Mouse (Mus musculus) kidney, postnatal 0 days (tissue): Measurements from ENCODE around the gene Gm28374. TPM values are rescaled to one million over a fixed set of nuclear protein-coding genes. Genes with fewer than 3 reads are reported as not detected.

ENCODE experiments used
- ATAC-seq: fragments of 200-750 bp; cut with Nextera tagmentation; replicated peaks from 2 replicates; pipeline ENCODE4 v1.8.0; 2017; ENCODE audit warnings: low read depth, moderate number of reproducible peaks, moderate TSS enrichment, moderate library complexity; ENCODE audit not compliant: low FRiP score
- DNase-seq: peaks from one replicate; pipeline ENCODE4 v3.0.0-alpha.2; 2016; ENCODE audit warnings: low spot score
- H3K27ac ChIP-seq: fragments of 300-500 bp; sonication (generic); 2 replicates; pipeline ENCODE4 v1.5.1; 2014; ENCODE audit warnings: mild to moderate bottlenecking
- H3K27me3 ChIP-seq: fragments of 300-500 bp; sonication (generic); 2 replicates; pipeline ENCODE4 v1.6.1; 2014; ENCODE audit warnings: low read length, mixed read lengths; ENCODE audit not compliant: insufficient read depth
- H3K36me3 ChIP-seq: fragments of 300-500 bp; sonication (generic); 2 replicates; pipeline ENCODE4 v1.6.1; 2014; ENCODE audit warnings: low read length, mixed read lengths; ENCODE audit not compliant: insufficient read depth
- H3K4me1 ChIP-seq: fragments of 300-500 bp; sonication (generic); replicated peaks from 2 replicates; pipeline ENCODE4 v1.6.1; 2014; ENCODE audit warnings: antibody characterized with exemption, low read length, mixed read lengths; ENCODE audit not compliant: insufficient read depth
- H3K4me2 ChIP-seq: fragments of 300-500 bp; sonication (generic); 2 replicates; pipeline ENCODE4 v1.6.1; 2014; ENCODE audit warnings: mild to moderate bottlenecking, low read length, moderate library complexity, mixed read lengths
- H3K4me3 ChIP-seq: fragments of 300-500 bp; sonication (generic); replicated peaks from 2 replicates; pipeline ENCODE4 v1.5.1; 2014; ENCODE audit warnings: low read depth, low read length
- H3K9ac ChIP-seq: fragments of 300-500 bp; sonication (generic); 2 replicates; pipeline ENCODE4 v1.6.1; 2014; ENCODE audit warnings: low read depth, low read length
- H3K9me3 ChIP-seq: fragments of 300-500 bp; sonication (generic); replicated peaks from 2 replicates; pipeline ENCODE4 v1.6.1; 2016; ENCODE audit warnings: low read length, inconsistent platforms, mixed read lengths
- CTCF ChIP-seq: IDR thresholded peaks from 2 replicates; pipeline ENCODE4 v1.5.1; 2016; ENCODE audit warnings: antibody characterized with exemption, low read depth, mild to moderate bottlenecking, moderate library complexity
- WGBS: fragments of 180-500 bp; shearing (Covaris S2); extraction: QIAGEN DNeasy Blood & Tissue Kit; methylation state at CpG from one replicate; pipeline ENCODE4 v1.1.7; 2014; 5-methylcytosine and 5-hydroxymethylcytosine counted together
- polyA plus RNA-seq: library from polyadenylated mRNA; unstranded; fragments of >200 nt; fragmentation: Nextera tagmentation; extraction: Ambion mirVana; gene quantifications from 2 replicates; pipeline ENCODE4 v1.2.1, GENCODE M21; 2015

Gm28374 gene
- polyA plus RNA-seq, 1 experiment from 2014 or later, result 0.70 TPM

DNA sequence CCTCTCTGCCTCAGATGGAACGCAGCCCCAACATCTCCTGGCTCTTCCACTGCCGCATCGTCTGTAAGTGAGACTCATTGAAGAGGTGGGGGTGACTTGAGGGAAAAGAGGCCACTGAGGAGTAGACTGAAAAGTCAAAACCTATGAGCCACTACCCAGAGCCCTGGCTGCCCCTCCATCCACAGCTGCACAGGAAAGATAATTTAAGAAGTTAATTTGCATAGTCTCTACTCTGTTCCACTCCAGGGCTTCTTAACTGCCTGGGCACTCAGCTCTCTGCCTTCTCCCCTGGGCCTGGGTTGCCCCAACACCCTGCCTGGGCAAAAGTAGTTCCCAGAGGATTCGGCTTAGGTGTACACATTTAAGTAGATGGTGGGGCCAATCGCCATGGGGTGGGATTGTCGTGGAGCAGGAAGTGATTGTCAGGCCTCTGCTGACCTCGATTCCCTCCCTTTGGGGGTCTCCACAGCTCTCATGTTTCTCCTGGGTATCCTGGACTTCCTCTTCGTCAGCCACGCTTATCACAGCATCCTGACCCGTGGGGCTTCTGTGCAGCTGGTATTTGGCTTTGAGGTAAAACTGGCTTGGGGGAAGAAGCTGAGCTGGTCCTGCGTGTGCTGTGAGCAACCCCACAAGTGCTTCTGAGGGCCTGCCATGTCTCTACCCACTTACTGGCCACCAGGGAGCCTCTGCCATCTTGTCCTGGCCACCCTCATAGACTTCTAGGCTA, 33.2 kb downstream of the Gm28374 start:
- H3K4me1 ChIP-seq, result peaks cover 13% of the 10 kb centered on the region
- TF ChIP-seq CTCF, result no peak
- no peak overlapping the region for H3K9ac ChIP-seq
- ATAC-seq, result no peak
- peaks cover 55% of the 10 kb centered on the region for H3K36me3 ChIP-seq
- no peak for DNase-seq
- H3K9me3 ChIP-seq, result no peaks in the 10 kb centered on the region
- WGBS, result 87% methylated on average over 11 of the region's 11 CpGs
- H3K4me2 ChIP-seq, result no peak overlapping the region
- H3K27me3 ChIP-seq, result no peaks in the 10 kb centered on the region
- H3K4me3 ChIP-seq, result no peak overlapping the region
- H3K27ac ChIP-seq, result no peak overlapping the region

DNA sequence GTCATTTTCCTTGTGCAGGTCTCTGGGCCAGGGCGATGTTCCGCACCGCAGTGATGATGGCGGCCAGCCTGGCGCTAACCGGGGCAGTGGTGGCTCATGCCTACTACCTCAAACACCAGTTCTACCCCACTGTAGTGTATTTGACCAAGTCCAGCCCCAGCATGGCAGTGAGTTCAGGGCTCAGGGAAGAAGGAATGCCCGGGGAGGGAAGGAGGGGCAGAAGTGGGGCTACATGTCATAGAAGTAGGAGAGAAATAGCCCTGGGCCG, 34.2 kb downstream of the Gm28374 start:
- peak overlapping the region; percentile 98; the same call in 1 of the 2 replicates for H3K27ac ChIP-seq
- DNase-seq (no peak), ATAC-seq (no peak)
- peak overlapping the region; percentile 81 for H3K4me3 ChIP-seq
- no peak for TF ChIP-seq CTCF
- H3K4me1 ChIP-seq, result peaks cover 13% of the 10 kb centered on the region
- H3K27me3 ChIP-seq, result no peaks in the 10 kb centered on the region
- 83% methylated on average over 8 of the region's 8 CpGs for WGBS
- peak overlapping the region; percentile 83 for H3K4me2 ChIP-seq
- H3K9me3 ChIP-seq, result no peaks in the 10 kb centered on the region
- peaks cover 46% of the 10 kb centered on the region for H3K36me3 ChIP-seq
- H3K9ac ChIP-seq, result peak overlapping the region; percentile 86

DNA sequence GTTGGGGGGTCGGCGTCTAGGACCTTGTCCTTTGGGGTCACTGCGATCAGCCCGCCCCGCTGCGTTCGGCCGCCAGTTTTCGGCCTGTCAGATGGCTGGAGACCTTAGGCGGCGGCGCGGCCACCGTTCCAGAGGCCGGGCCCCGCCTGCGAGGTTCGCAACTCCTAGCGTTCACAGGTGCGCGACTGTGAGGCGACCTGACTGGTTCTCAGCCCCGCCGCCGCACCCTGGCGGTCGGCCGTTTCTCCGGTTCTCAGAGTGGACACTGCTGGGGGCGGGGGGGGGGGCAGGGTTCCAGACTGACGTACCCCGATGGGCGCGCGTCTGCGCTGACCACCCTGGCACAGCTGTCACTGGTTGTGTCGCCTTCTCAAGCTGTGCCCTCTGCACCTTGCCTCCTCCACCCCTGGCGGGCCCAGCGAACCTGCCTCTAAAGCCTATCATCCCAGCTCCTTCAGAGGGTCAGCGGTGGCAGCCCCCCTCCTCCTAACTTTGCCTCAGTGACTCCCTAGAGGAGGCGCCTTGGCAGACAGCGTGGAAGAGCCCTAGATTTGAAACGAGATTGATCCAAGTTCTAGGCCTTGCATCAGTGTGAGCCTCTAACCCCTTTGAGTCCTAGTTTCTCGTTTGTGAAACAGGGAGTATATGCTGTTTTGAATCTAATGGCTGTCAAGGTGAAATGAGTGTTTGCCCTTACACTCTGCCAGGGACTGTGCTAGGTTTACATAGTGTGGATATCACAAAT, 34.7 kb downstream of the Gm28374 start:
- H3K4me1 ChIP-seq, result peaks cover 13% of the 10 kb centered on the region
- peaks cover 41% of the 10 kb centered on the region for H3K36me3 ChIP-seq
- no peaks in the 10 kb centered on the region for H3K9me3 ChIP-seq
- H3K27me3 ChIP-seq, result no peaks in the 10 kb centered on the region
- under 1% methylated on average over 43 of the region's 44 CpGs for WGBS
- H3K27ac ChIP-seq, result peak overlapping the region; percentile 98
- DNase-seq (peak; percentile 32), ATAC-seq (peak; percentile 40)
- peak overlapping the region; percentile 83 for H3K4me2 ChIP-seq
- H3K9ac ChIP-seq, result peak overlapping the region; percentile 86
- 0 out of 2 replicates have a peak, but pooled peaks have one; percentile 12 for TF ChIP-seq CTCF
- peak overlapping the region; percentile 81 for H3K4me3 ChIP-seq

DNA sequence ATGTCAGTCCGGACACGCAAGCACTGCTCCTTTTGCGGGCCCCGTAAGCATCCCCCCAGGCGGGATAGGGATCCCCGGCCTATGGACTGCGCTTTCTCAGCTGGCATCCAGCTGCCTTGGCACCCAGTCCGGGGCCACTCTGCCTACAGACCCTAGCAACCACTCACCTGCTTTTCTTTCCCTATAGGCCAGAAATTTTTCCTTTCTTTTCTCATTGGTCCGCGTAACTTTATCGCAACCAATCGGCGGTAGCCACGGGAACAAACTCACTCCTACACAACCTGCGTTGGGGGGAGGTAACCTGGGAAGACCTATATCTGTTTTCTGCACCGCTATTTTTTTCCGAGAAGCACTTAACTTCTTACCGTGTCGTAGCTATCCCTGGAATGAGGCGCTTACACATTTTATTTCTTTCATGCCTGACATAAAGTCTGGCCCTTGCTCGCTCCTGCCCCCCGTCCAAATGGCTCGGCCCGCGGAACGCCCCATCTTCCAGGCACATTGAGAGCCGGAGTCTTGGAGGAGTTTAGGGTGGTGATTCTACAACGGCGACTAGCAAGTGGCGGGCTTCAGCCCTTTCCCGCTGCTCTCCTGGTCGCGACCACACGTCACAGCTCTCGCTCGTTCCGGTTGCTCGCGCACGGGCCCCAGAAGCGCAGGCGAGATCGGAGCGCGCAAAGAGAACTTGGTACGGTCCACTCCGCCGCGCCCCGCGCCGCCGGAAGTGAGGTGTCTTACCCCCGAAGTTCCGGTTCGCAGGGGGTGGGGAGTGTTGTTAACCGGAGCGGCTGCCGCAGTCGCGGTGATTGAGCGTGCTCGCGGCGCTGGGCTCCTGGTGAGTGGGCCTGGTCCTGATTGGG, 35.5 kb downstream of the Gm28374 start, which contains the start of gene Syvn1:
Gene Syvn1, plus strand, starts transcription at position 283 of the 860 bp plus-strand sequence.
- TF ChIP-seq CTCF, result 0 out of 2 replicates have a peak, but pooled peaks have one; percentile 10
- Histone ChIP-seq H3K4me2 (peak within 1 kb of the TSS; percentile 83), H3K4me1 (peaks cover 17% of the 10 kb centered on the region), H3K36me3 (peaks cover 34% of the 10 kb centered on the region), H3K27me3 (no peaks in the 10 kb centered on the region), H3K9me3 (no peaks in the 10 kb centered on the region), H3K27ac (peak within 1 kb of the TSS; percentile 98), H3K4me3 (peak within 1 kb of the TSS; percentile 81), H3K9ac (peak within 1 kb of the TSS; percentile 86)
- under 1% methylated on average over 65 of the region's 65 CpGs for WGBS
- peak; percentile 82 for ATAC-seq
- peak; percentile 98 for DNase-seq

DNA sequence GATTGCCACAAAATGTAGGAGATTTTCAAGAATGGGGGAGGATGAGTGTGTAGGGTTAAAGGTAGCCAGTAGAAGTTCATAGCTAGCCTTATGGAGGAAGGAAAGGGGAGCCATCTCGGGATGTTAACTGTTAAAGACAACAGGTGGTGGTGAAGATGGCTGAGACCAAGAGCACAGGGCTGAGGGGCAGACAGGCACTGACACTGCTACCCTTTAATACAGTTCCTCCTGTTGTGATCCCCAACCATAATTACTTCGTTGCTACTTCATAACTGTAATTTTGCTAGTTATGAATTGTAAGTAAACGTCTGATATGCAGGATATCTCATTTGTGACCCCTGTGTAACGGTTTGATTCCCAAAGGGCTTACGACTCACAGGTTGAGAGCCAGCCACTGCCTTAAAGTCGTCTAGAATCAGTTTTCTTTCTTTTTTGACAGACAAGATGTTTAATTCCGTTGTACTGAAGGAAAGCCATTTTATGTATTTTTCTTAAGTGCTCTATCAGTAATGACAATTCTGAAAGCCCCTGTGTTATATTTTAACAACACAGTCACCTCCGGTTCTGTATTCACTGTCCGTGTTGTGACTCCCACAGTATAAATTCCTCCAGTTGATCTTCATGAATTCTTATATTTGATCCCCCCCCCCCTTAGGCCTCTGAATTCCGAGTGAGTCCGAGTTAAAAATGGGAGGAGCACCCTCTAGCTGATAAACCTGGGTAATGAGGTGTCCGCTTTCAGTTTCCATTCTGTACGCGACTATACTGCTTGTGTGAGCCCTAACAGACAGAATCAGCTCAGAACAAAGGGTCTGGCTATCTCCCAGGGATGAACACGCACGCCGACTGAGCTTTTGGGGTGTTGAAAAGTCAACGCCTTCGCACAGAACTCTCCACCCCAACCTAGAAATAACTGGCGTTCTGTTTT, 36.4 kb downstream of the Gm28374 start:
- ATAC-seq (peak; percentile 1; the same call in 1 of the 2 replicates), DNase-seq (peak; percentile 61)
- H3K4me1 ChIP-seq, result peaks cover 18% of the 10 kb centered on the region
- H3K9ac ChIP-seq, result peak overlapping the region; percentile 86
- H3K4me3 ChIP-seq, result peak overlapping the region; percentile 81
- H3K27me3 ChIP-seq, result no peaks in the 10 kb centered on the region
- 13% methylated on average over 20 of the region's 20 CpGs for WGBS
- peaks cover 25% of the 10 kb centered on the region for H3K36me3 ChIP-seq
- H3K4me2 ChIP-seq, result peak overlapping the region; percentile 83
- peak; percentile 36 for TF ChIP-seq CTCF
- no peaks in the 10 kb centered on the region for H3K9me3 ChIP-seq
- H3K27ac ChIP-seq, result peak overlapping the region; percentile 98
